Mouse (Mus musculus) neutrophil, adult 5-6 weeks (primary cell): ENCODE results near the gene Cdk2ap2. TPM values are rescaled to one million over a fixed set of nuclear protein-coding genes. Genes with fewer than 3 reads are reported as not detected.

Source experiments
- ATAC-seq: fragments of 151-379, 151-347 bp; 2 replicates; pipeline ENCODE4 v1.8.0; 2017; ENCODE audit warnings: mild to moderate bottlenecking, moderate TSS enrichment; ENCODE audit not compliant: insufficient number of reproducible peaks, poor library complexity, low FRiP score, severe bottlenecking; ENCODE audit errors: extremely low read depth
- total RNA-seq: library from RNA; stranded (forward); fragments of 200-1000 nt; gene quantifications from 2 replicates; pipeline ENCODE4 v1.2.3, GENCODE M21; 2017

Cdk2ap2 gene
- total RNA-seq, 1 experiment from 2014 or later, result 205 TPM

- ATAC-seq, result no peak
These were observed 8.8 kb upstream of the Cdk2ap2 start for GRCm38 (mm10) chr19:4088146-4088545.

- ATAC-seq, result no peak
These were observed 7.9 kb upstream of the Cdk2ap2 start for GRCm38 (mm10) chr19:4089128-4089527.

- ATAC-seq, result no peak
These were observed 6.5 kb upstream of the Cdk2ap2 start for GRCm38 (mm10) chr19:4090446-4090845.

- ATAC-seq, result no peak
These were observed 5.6 kb upstream of the Cdk2ap2 start for GRCm38 (mm10) chr19:4091383-4091782.

GRCm38 (mm10) chr19:4092750-4093149, 4.2 kb upstream of the Cdk2ap2 start:
- no peak for ATAC-seq

GRCm38 (mm10) chr19:4093772-4094171, 3.2 kb upstream of the Cdk2ap2 start:
- ATAC-seq, result no peak

GRCm38 (mm10) chr19:4094348-4094747, 2.6 kb upstream of the Cdk2ap2 start:
- ATAC-seq, result no peak

GRCm38 (mm10) chr19:4094774-4095303, 2.1 kb upstream of the Cdk2ap2 start:
- ATAC-seq, result no peak

GRCm38 (mm10) chr19:4095802-4096201, 1.2 kb upstream of the Cdk2ap2 start:
- ATAC-seq, result no peak

GRCm38 (mm10) chr19:4097441-4097825, 451 bp downstream of the Cdk2ap2 start:
- ATAC-seq, result peak; percentile 42

GRCm38 (mm10) chr19:4098426-4098825, 1.4 kb downstream of the Cdk2ap2 start:
- no peak for ATAC-seq

- ATAC-seq, result peak; percentile 44
These were observed 2.1 kb downstream of the Cdk2ap2 start for GRCm38 (mm10) chr19:4099056-4099455.

- ATAC-seq, result no peak
These were observed 3.1 kb downstream of the Cdk2ap2 start, which contains the start of gene Pitpnm1 for GRCm38 (mm10) chr19:4099837-4100717. Gene Pitpnm1, plus strand, starts transcription at chr19:4099998.

- ATAC-seq, result no peak
These were observed 3.8 kb downstream of the Cdk2ap2 start for GRCm38 (mm10) chr19:4100718-4101261.

- ATAC-seq, result no peak
These were observed 4.5 kb downstream of the Cdk2ap2 start for GRCm38 (mm10) chr19:4101466-4101865.

- no peak for ATAC-seq
These were observed 5.1 kb downstream of the Cdk2ap2 start for GRCm38 (mm10) chr19:4102049-4102448.

GRCm38 (mm10) chr19:4102626-4103025, 5.6 kb downstream of the Cdk2ap2 start:
- no peak for ATAC-seq

- ATAC-seq, result no peak
These were observed 6.3 kb downstream of the Cdk2ap2 start for GRCm38 (mm10) chr19:4103294-4103693.

- ATAC-seq, result no peak
These were observed 6.8 kb downstream of the Cdk2ap2 start for GRCm38 (mm10) chr19:4103792-4104191.

GRCm38 (mm10) chr19:4104675-4105194, 7.8 kb downstream of the Cdk2ap2 start:
- ATAC-seq, result no peak
